Mouse (Mus musculus) heart, embryonic 13.5 days (tissue): Measurements from ENCODE around the gene Rgs5. TPM values are rescaled to one million over a fixed set of nuclear protein-coding genes. Genes with fewer than 3 reads are reported as not detected.

Experiments used
- ATAC-seq: fragments of 200-750 bp; cut with Nextera tagmentation; 2 replicates; pipeline ENCODE4 v1.8.0; 2017; ENCODE audit warnings: moderate TSS enrichment; ENCODE audit not compliant: insufficient number of reproducible peaks, low FRiP score, low TSS enrichment; ENCODE audit errors: extremely low read depth
- H3K27ac ChIP-seq: fragments of 300-500 bp; sonication (generic); replicated peaks from 2 replicates; pipeline ENCODE4 v1.5.1; 2015; ENCODE audit warnings: moderate library complexity, mild to moderate bottlenecking, inconsistent platforms
- H3K27me3 ChIP-seq: fragments of 300-500 bp; sonication (generic); replicated peaks from 2 replicates; pipeline ENCODE4 v1.6.1; 2015; ENCODE audit warnings: mild to moderate bottlenecking, inconsistent platforms
- H3K36me3 ChIP-seq: fragments of 300-500 bp; sonication (generic); 2 replicates; pipeline ENCODE4 v1.6.1; 2015; ENCODE audit warnings: mild to moderate bottlenecking, inconsistent platforms
- H3K4me1 ChIP-seq: fragments of 300-500 bp; sonication (generic); 2 replicates; pipeline ENCODE4 v1.6.1; 2015; ENCODE audit warnings: inconsistent platforms
- H3K4me2 ChIP-seq: fragments of 300-500 bp; sonication (generic); 2 replicates; pipeline ENCODE4 v1.6.1; 2015; ENCODE audit warnings: inconsistent platforms, mild to moderate bottlenecking, moderate library complexity
- H3K4me3 ChIP-seq: fragments of 300-500 bp; sonication (generic); 2 replicates; pipeline ENCODE4 v1.5.1; 2015; ENCODE audit warnings: moderate library complexity, mild to moderate bottlenecking, inconsistent platforms
- H3K9ac ChIP-seq: fragments of 300-500 bp; sonication (generic); 2 replicates; pipeline ENCODE4 v1.6.1; 2015; ENCODE audit warnings: inconsistent platforms, mild to moderate bottlenecking, moderate library complexity
- H3K9me3 ChIP-seq: fragments of 300-500 bp; sonication (generic); 2 replicates; pipeline ENCODE4 v1.6.1; 2016; ENCODE audit warnings: inconsistent platforms
- WGBS: fragments of 180-500 bp; shearing (Covaris S2); methylation state at CpG from one replicate; pipeline ENCODE4 v1.1.7; 2015; ENCODE audit warnings: mixed read lengths; 5-methylcytosine and 5-hydroxymethylcytosine counted together
- polyA plus RNA-seq: library from polyadenylated mRNA; unstranded; fragments of >200 nt; fragmentation: Nextera tagmentation; extraction: Ambion mirVana; gene quantifications from 2 replicates; pipeline ENCODE4 v1.2.1, GENCODE M21; 2015

Rgs5 gene
- polyA plus RNA-seq = 4.6 and 6.9 TPM in 2 replicates

GRCm38 (mm10) chr1:169655256-169655655 lies at the start of gene Rgs5:
TSS of gene Rgs5 (plus strand) at chr1:169655501.
- 5% methylated on average over 8 of the region's 8 CpGs for WGBS
- Histone ChIP-seq H3K9ac (peak within 1 kb of the TSS; percentile 40; the same call in 1 of the 2 replicates), H3K4me3 (peak within 1 kb of the TSS; percentile 44)

GRCm38 (mm10) chr1:169606164-169606563 lies 49.1 kb upstream of the Rgs5 start:
- Histone ChIP-seq H3K9ac (no peak overlapping the region), H3K9me3 (no peaks in the 10 kb centered on the region), H3K4me1 (no peaks in the 10 kb centered on the region), H3K27me3 (no peaks in the 10 kb centered on the region), H3K4me2 (no peak overlapping the region), H3K27ac (no peak overlapping the region), H3K4me3 (no peak overlapping the region), H3K36me3 (no peaks in the 10 kb centered on the region)
- no peak for ATAC-seq
- WGBS = 74% methylated on average over 3 of the region's 3 CpGs

More at GRCm38 (mm10) chr1:169655256-169655655, at the start of gene Rgs5:
- Histone ChIP-seq H3K4me2 (peak within 1 kb of the TSS; percentile 67), H3K4me1 (peaks cover 26% of the 10 kb centered on the region), H3K27me3 (no peaks in the 10 kb centered on the region), H3K27ac (no peak within 1 kb of the TSS; the same call in 1 of the 2 replicates), H3K36me3 (no peaks in the 10 kb centered on the region), H3K9me3 (no peaks in the 10 kb centered on the region)
- ATAC-seq = no peak

- Histone ChIP-seq H3K27ac (no peak overlapping the region), H3K4me3 (no peak overlapping the region), H3K36me3 (no peaks in the 10 kb centered on the region), H3K9me3 (no peaks in the 10 kb centered on the region), H3K27me3 (no peaks in the 10 kb centered on the region), H3K4me2 (no peak overlapping the region), H3K4me1 (no peaks in the 10 kb centered on the region), H3K9ac (no peak overlapping the region)
- WGBS = 67% methylated on average over 7 of the region's 7 CpGs
- ATAC-seq = no peak
Measured at GRCm38 (mm10) chr1:169629738-169630137, 25.6 kb upstream of the Rgs5 start.

- Histone ChIP-seq H3K4me3 (no peak overlapping the region), H3K4me1 (no peaks in the 10 kb centered on the region), H3K27ac (no peak overlapping the region), H3K9ac (no peak overlapping the region), H3K9me3 (no peaks in the 10 kb centered on the region), H3K36me3 (no peaks in the 10 kb centered on the region), H3K4me2 (no peak overlapping the region), H3K27me3 (no peaks in the 10 kb centered on the region)
- WGBS = 73% methylated on average over 14 of the region's 14 CpGs
- no peak for ATAC-seq
Measured at GRCm38 (mm10) chr1:169637251-169637750, 18.0 kb upstream of the Rgs5 start.

GRCm38 (mm10) chr1:169644884-169645653 lies 10.2 kb upstream of the Rgs5 start:
- H3K9me3 ChIP-seq = no peaks in the 10 kb centered on the region
- 66% methylated on average over 7 of the region's 7 CpGs for WGBS
- H3K27ac ChIP-seq = no peak overlapping the region
- H3K4me2 ChIP-seq = no peak overlapping the region
- H3K9ac ChIP-seq = no peak overlapping the region
- H3K36me3 ChIP-seq = no peaks in the 10 kb centered on the region
- H3K4me3 ChIP-seq = no peak overlapping the region
- no peak for ATAC-seq
- no peaks in the 10 kb centered on the region for H3K4me1 ChIP-seq
- no peaks in the 10 kb centered on the region for H3K27me3 ChIP-seq

GRCm38 (mm10) chr1:169659479-169659878 lies 4.2 kb downstream of the Rgs5 start:
- Histone ChIP-seq H3K4me3 (no peak overlapping the region), H3K36me3 (no peaks in the 10 kb centered on the region), H3K9me3 (no peaks in the 10 kb centered on the region), H3K9ac (0 out of 2 replicates have a peak overlapping the region, but pooled peaks have one; percentile 10), H3K4me1 (peaks cover 15% of the 10 kb centered on the region), H3K4me2 (no peak overlapping the region), H3K27ac (no peak overlapping the region), H3K27me3 (no peaks in the 10 kb centered on the region)
- WGBS = 2% methylated on average over 4 of the region's 4 CpGs
- ATAC-seq = no peak

GRCm38 (mm10) chr1:169667328-169667727 lies 12.0 kb downstream of the Rgs5 start:
- 38% methylated on average over 4 of the region's 4 CpGs for WGBS
- Histone ChIP-seq H3K4me1 (no peaks in the 10 kb centered on the region), H3K36me3 (no peaks in the 10 kb centered on the region), H3K9me3 (no peaks in the 10 kb centered on the region), H3K4me3 (no peak overlapping the region), H3K4me2 (no peak overlapping the region), H3K27ac (no peak overlapping the region), H3K9ac (no peak overlapping the region), H3K27me3 (no peaks in the 10 kb centered on the region)
- ATAC-seq = no peak

GRCm38 (mm10) chr1:169670705-169671104 lies 15.4 kb downstream of the Rgs5 start:
- H3K9ac ChIP-seq = no peak overlapping the region
- no peak overlapping the region for H3K27ac ChIP-seq
- no peak for ATAC-seq
- H3K4me3 ChIP-seq = no peak overlapping the region
- no peaks in the 10 kb centered on the region for H3K36me3 ChIP-seq
- no peaks in the 10 kb centered on the region for H3K27me3 ChIP-seq
- 61% methylated on average over 1 of the region's 1 CpGs for WGBS
- H3K9me3 ChIP-seq = no peaks in the 10 kb centered on the region
- H3K4me1 ChIP-seq = no peaks in the 10 kb centered on the region
- no peak overlapping the region for H3K4me2 ChIP-seq

- 0 out of 2 replicates have a peak overlapping the region, but pooled peaks have one; percentile 4 for H3K27ac ChIP-seq
- H3K9ac ChIP-seq = no peak overlapping the region
- H3K4me2 ChIP-seq = no peak overlapping the region
- no peaks in the 10 kb centered on the region for H3K9me3 ChIP-seq
- H3K4me1 ChIP-seq = no peaks in the 10 kb centered on the region
- 76% methylated on average over 2 of the region's 2 CpGs for WGBS
- no peaks in the 10 kb centered on the region for H3K36me3 ChIP-seq
- H3K27me3 ChIP-seq = no peaks in the 10 kb centered on the region
- H3K4me3 ChIP-seq = no peak overlapping the region
- ATAC-seq = no peak
Measured at GRCm38 (mm10) chr1:169671801-169672200, 16.5 kb downstream of the Rgs5 start.

- Histone ChIP-seq H3K4me2 (no peak overlapping the region), H3K27me3 (no peaks in the 10 kb centered on the region), H3K36me3 (no peaks in the 10 kb centered on the region), H3K9me3 (no peaks in the 10 kb centered on the region), H3K4me1 (no peaks in the 10 kb centered on the region), H3K27ac (0 out of 2 replicates have a peak overlapping the region, but pooled peaks have one; percentile 4), H3K4me3 (no peak overlapping the region), H3K9ac (no peak overlapping the region)
- WGBS = 63% methylated on average over 4 of the region's 4 CpGs
- no peak for ATAC-seq
Measured at GRCm38 (mm10) chr1:169672272-169672671, 17.0 kb downstream of the Rgs5 start.

- Histone ChIP-seq H3K9me3 (no peaks in the 10 kb centered on the region), H3K4me3 (no peak overlapping the region), H3K4me2 (no peak overlapping the region), H3K27me3 (no peaks in the 10 kb centered on the region), H3K36me3 (no peaks in the 10 kb centered on the region), H3K27ac (no peak overlapping the region), H3K9ac (no peak overlapping the region), H3K4me1 (no peaks in the 10 kb centered on the region)
- ATAC-seq = no peak
- WGBS = 57% methylated on average over 3 of the region's 3 CpGs
Measured at GRCm38 (mm10) chr1:169674116-169674515, 18.8 kb downstream of the Rgs5 start.

GRCm38 (mm10) chr1:169676751-169677150 lies 21.4 kb downstream of the Rgs5 start:
- no peak overlapping the region for H3K9ac ChIP-seq
- no peak overlapping the region for H3K4me2 ChIP-seq
- H3K27me3 ChIP-seq = no peaks in the 10 kb centered on the region
- no peaks in the 10 kb centered on the region for H3K4me1 ChIP-seq
- WGBS = 76% methylated on average over 1 of the region's 1 CpGs
- no peaks in the 10 kb centered on the region for H3K36me3 ChIP-seq
- no peak overlapping the region for H3K27ac ChIP-seq
- ATAC-seq = no peak
- no peaks in the 10 kb centered on the region for H3K9me3 ChIP-seq
- H3K4me3 ChIP-seq = no peak overlapping the region
